Mouse (Mus musculus) CD4-positive naive resting alpha-beta T cell, adult 57 days (primary cell): ENCODE data around the gene Gm10803. TPM values are rescaled to one million over a fixed set of nuclear protein-coding genes. Genes with fewer than 3 reads are reported as not detected.

Source experiments
- total RNA-seq: library from RNA; stranded (reverse); gene quantifications from one replicate; pipeline ENCODE4 v1.2.4, GENCODE M21; 2023

Gm10803 gene
- not detected for total RNA-seq

DNA sequence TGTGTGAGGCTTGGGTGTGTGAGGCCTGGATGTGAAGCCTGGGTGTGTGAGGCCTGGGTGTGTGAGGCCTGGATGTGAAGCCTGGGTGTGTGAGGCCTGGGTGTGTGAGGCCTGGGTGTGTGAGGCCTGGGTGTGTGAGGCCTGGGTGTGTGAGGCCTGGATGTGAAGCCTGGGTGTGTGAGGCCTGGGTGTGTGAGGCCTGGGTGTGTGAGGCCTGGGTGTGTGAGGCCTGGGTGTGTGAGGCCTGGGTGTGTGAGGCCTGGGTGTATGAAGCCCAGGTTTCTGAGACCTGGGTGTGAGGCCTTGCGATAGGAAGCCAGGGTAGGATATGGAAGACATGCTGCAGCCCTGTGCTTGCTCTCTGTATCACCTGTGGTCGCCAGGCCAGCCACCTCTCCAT lies at the start of gene Gm10803:
TSS of gene Gm10803 (plus strand) at position 301 of the 400 bp plus-strand sequence.

Other genes with a start within 250 kb of the Gm10803 start
- 0.98 TPM for gene Tspan18, start 226.1 kb upstream of the Gm10803 start, total RNA-seq
- 153 TPM for gene Cd82, start 97.4 kb upstream of the Gm10803 start, total RNA-seq
- gene Alx4, start 81.8 kb downstream of the Gm10803 start, total RNA-seq, result not detected